ENCODE assay signal across 9 mouse cellular contexts in genomic region chr16:91841026-91841630, GRCm38 (mm10).
A peak's percentile ranks its signal among the peaks of the same experiment; 100 is the strongest.
DNase-seq lines count a peak whose midpoint lies in the region; ATAC-seq and TF ChIP-seq lines count a peak whose summit lies in the region.
"Had no signal": no experiment of that assay in that cellular context is flagged by ENCODE, and none has a peak within 500 bp of the region (broad histone marks: within the 10 kb centered on the region; RNA-seq: fewer than 3 reads in every experiment).

No protein-coding gene starts in this region.

- TF ChIP-seq EP300 in CH12.LX (IDR thresholded peaks at IDR 0.05; ENCODE audit: low read length), result 0 out of 2 replicates have a peak, but pooled peaks have one; percentile 23

- TF ChIP-seq CTCF in forebrain, postnatal 0 days (IDR thresholded peaks at IDR 0.05; ENCODE audit: low read depth), result no peak
- no peak for TF ChIP-seq CTCF in CH12.LX (conservative IDR thresholded peaks at IDR 0.05 in 1 of 2, IDR thresholded peaks at IDR 0.05 in 1 of 2; ENCODE audit: low read depth in 2 of 2, low read length in 2 of 2)

- H3K79me2 ChIP-seq in CH12.LX (replicated peaks; ENCODE audit: control insufficient read depth, extremely low read depth, insufficient read depth, poor library complexity, severe bottlenecking), result no peaks in the 10 kb centered on the region

- TF ChIP-seq RAD21 in CH12.LX (IDR thresholded peaks at IDR 0.05; ENCODE audit: low read depth, low read length), result no peak

- ATAC-seq in forebrain, embryonic 15.5 days (replicated peaks), result no peak
- ATAC-seq in forebrain, postnatal 0 days, result no peak
- 0 out of 2 replicates have a peak, but pooled peaks have one; percentile 20 for ATAC-seq in limb, embryonic 14.5 days (ENCODE audit: low FRiP score, low read depth)
- ATAC-seq in hindbrain, embryonic 16.5 days, result no peak

- dilution Hi-C loops in CH12.LX (cut with MboI; ENCODE audit: extremely low pct_ligation_motif_present, extremely low pct_unique_long_range_greater_than_20kb, low sequenced_read_pairs), result no loop called here

- no peak overlapping the region for H3K9ac ChIP-seq in forebrain, embryonic 15.5 days (replicated peaks)
- no peak overlapping the region for H3K9ac ChIP-seq in forebrain, postnatal 0 days
- H3K9ac ChIP-seq in CH12.LX (ENCODE audit: insufficient read depth, low read depth), result no peak overlapping the region
- H3K9ac ChIP-seq in limb, embryonic 14.5 days (ENCODE audit: low read depth, low read length, severe bottlenecking), result no peak overlapping the region
- H3K9ac ChIP-seq in hindbrain, embryonic 16.5 days (ENCODE audit: low read depth, low read length), result no peak overlapping the region
- H3K9ac ChIP-seq: liver, embryonic 14.5 days had no signal

- no peak overlapping the region for H3K4me2 ChIP-seq in forebrain, embryonic 15.5 days (replicated peaks)
- no peak overlapping the region for H3K4me2 ChIP-seq in forebrain, postnatal 0 days (ENCODE audit: low read depth)
- no peak overlapping the region for H3K4me2 ChIP-seq in CH12.LX (ENCODE audit: insufficient read depth, low read depth, poor library complexity, severe bottlenecking)
- no peak overlapping the region for H3K4me2 ChIP-seq in limb, embryonic 14.5 days (replicated peaks; ENCODE audit: low read depth, low read length, severe bottlenecking)
- H3K4me2 ChIP-seq in hindbrain, embryonic 16.5 days (ENCODE audit: low read length), result no peak overlapping the region

- 86% methylated on average over 14 of the region's 14 CpGs for WGBS in forebrain, embryonic 15.5 days
- 78% methylated on average over 14 of the region's 14 CpGs for WGBS in forebrain, postnatal 0 days
- 61% methylated on average over 14 of the region's 14 CpGs for WGBS in limb, embryonic 14.5 days
- 85% methylated on average over 14 of the region's 14 CpGs for WGBS in hindbrain, embryonic 16.5 days

- in situ Hi-C loops in CH12.LX (cut with MboI; ENCODE audit: low pct_ligation_motif_present, low pct_unique_long_range_greater_than_20kb, low sequenced_read_pairs), result no loop called here

- H3K27ac ChIP-seq in forebrain, embryonic 15.5 days (replicated peaks), result peak overlapping the region; percentile 22; the same call in 1 of the 2 replicates
- no peak overlapping the region for H3K27ac ChIP-seq in forebrain, postnatal 0 days (ENCODE audit: low read depth, low read length)
- no peak overlapping the region for H3K27ac ChIP-seq in CH12.LX (ENCODE audit: insufficient read depth, low read depth)
- no peak overlapping the region for H3K27ac ChIP-seq in limb, embryonic 14.5 days (replicated peaks; ENCODE audit: low read depth, low read length)
- no peak overlapping the region for H3K27ac ChIP-seq in hindbrain, embryonic 16.5 days (ENCODE audit: low read depth, low read length)
- H3K27ac ChIP-seq: liver, embryonic 14.5 days had no signal

- H3K9me3 ChIP-seq in forebrain, embryonic 15.5 days, result no peaks in the 10 kb centered on the region
- H3K9me3 ChIP-seq in forebrain, postnatal 0 days (ENCODE audit: low read length), result no peaks in the 10 kb centered on the region
- no peaks in the 10 kb centered on the region for H3K9me3 ChIP-seq in CH12.LX (replicated peaks; ENCODE audit: low read length)
- H3K9me3 ChIP-seq in limb, embryonic 14.5 days (ENCODE audit: control insufficient read depth, low read length), result no peaks in the 10 kb centered on the region
- H3K9me3 ChIP-seq in hindbrain, embryonic 16.5 days (ENCODE audit: control insufficient read depth, low read length), result no peaks in the 10 kb centered on the region

- H3K4me3 ChIP-seq in forebrain, embryonic 15.5 days, result no peak overlapping the region
- H3K4me3 ChIP-seq in forebrain, postnatal 0 days (ENCODE audit: low read depth, low read length), result no peak overlapping the region
- H3K4me3 ChIP-seq in CH12.LX (replicated peaks in 1 of 3; ENCODE audit: low read depth in 2 of 3, low read length in 2 of 3, poor library complexity in 1 of 3), result no peak overlapping the region
- no peak overlapping the region for H3K4me3 ChIP-seq in limb, embryonic 14.5 days (replicated peaks; ENCODE audit: low read length)
- no peak overlapping the region for H3K4me3 ChIP-seq in hindbrain, embryonic 16.5 days (ENCODE audit: low read length)

- TF ChIP-seq POLR2A in CH12.LX (IDR thresholded peaks at IDR 0.05; ENCODE audit: low read depth, low read length), result no peak
- no peak for TF ChIP-seq POLR2A in limb, embryonic 14.5 days (IDR thresholded peaks at IDR 0.05; ENCODE audit: borderline replicate concordance, extremely low read depth, insufficient read depth, insufficient read length)

- no peaks in the 10 kb centered on the region for H3K27me3 ChIP-seq in forebrain, embryonic 15.5 days
- no peaks in the 10 kb centered on the region for H3K27me3 ChIP-seq in forebrain, postnatal 0 days (ENCODE audit: insufficient read depth, low read length)
- H3K27me3 ChIP-seq in CH12.LX (replicated peaks), result no peaks in the 10 kb centered on the region
- no peaks in the 10 kb centered on the region for H3K27me3 ChIP-seq in limb, embryonic 14.5 days (ENCODE audit: control insufficient read depth, insufficient read depth, low read length)
- H3K27me3 ChIP-seq in hindbrain, embryonic 16.5 days (replicated peaks; ENCODE audit: control insufficient read depth, insufficient read depth, low read length), result no peaks in the 10 kb centered on the region

- H3K4me1 ChIP-seq in forebrain, embryonic 15.5 days, result peaks cover 19% of the 10 kb centered on the region
- peaks cover 6% of the 10 kb centered on the region; the same call in 1 of the 2 replicates for H3K4me1 ChIP-seq in forebrain, postnatal 0 days (ENCODE audit: insufficient read depth)
- peaks cover 11 to 29% of the 10 kb centered on the region in 2 experiments for H3K4me1 ChIP-seq in CH12.LX (ENCODE audit: control insufficient read depth in 1 of 2, insufficient read depth in 2 of 2)
- H3K4me1 ChIP-seq in limb, embryonic 14.5 days (ENCODE audit: control insufficient read depth, insufficient read depth, low read length), result peaks cover 27% of the 10 kb centered on the region
- H3K4me1 ChIP-seq in hindbrain, embryonic 16.5 days (ENCODE audit: control insufficient read depth, insufficient read depth, low read depth, low read length), result peaks cover 10% of the 10 kb centered on the region

- no peak for DNase-seq in forebrain, postnatal 0 days
- peak; percentile 79 for DNase-seq in CH12.LX (ENCODE audit: extremely low read depth)
- DNase-seq in gastrocnemius, postnatal 25 days, result peak; percentile 75
- peak; percentile 68 for DNase-seq in limb, embryonic 14.5 days (ENCODE audit: low spot score)
- DNase-seq in layer of hippocampus, postnatal 36 days, result no peak
- DNase-seq in thymus, postnatal 14 days, result no peak

- peaks cover 51% of the 10 kb centered on the region for H3K36me3 ChIP-seq in forebrain, embryonic 15.5 days
- peaks cover 37% of the 10 kb centered on the region for H3K36me3 ChIP-seq in forebrain, postnatal 0 days (ENCODE audit: insufficient read depth)
- H3K36me3 ChIP-seq in CH12.LX (replicated peaks in 1 of 2; ENCODE audit: control insufficient read depth in 1 of 2, insufficient read depth in 1 of 2, low read length in 1 of 2), result peaks cover 33 to 60% of the 10 kb centered on the region in 2 experiments
- peaks cover 47% of the 10 kb centered on the region for H3K36me3 ChIP-seq in limb, embryonic 14.5 days (ENCODE audit: control insufficient read depth, insufficient read depth, low read length)
- H3K36me3 ChIP-seq in hindbrain, embryonic 16.5 days (ENCODE audit: control insufficient read depth, insufficient read depth, low read length), result peaks cover 31% of the 10 kb centered on the region

TF ChIP-seq in CH12.LX, 34 proteins besides CTCF, POLR2A, EP300 and RAD21:
- no peak for TF ChIP-seq SIN3A (IDR thresholded peaks at IDR 0.05; ENCODE audit: low read length)
- TF ChIP-seq E2F4 (IDR thresholded peaks at IDR 0.05; ENCODE audit: insufficient replicate concordance, low read depth, low read length), result no peak
- no peak for TF ChIP-seq TCF12 (IDR thresholded peaks at IDR 0.05; ENCODE audit: low read depth, low read length)
- no peak for TF ChIP-seq PAX5 (IDR thresholded peaks at IDR 0.05; ENCODE audit: low read length)
- TF ChIP-seq JUND (conservative IDR thresholded peaks at IDR 0.05; ENCODE audit: low read depth, low read length), result no peak
- no peak for TF ChIP-seq MAX (IDR thresholded peaks at IDR 0.05; ENCODE audit: low read length)
- TF ChIP-seq USF1 (IDR thresholded peaks at IDR 0.05; ENCODE audit: low read depth, low read length), result no peak
- TF ChIP-seq ZNF384 (IDR thresholded peaks at IDR 0.05; ENCODE audit: low read depth, low read length), result no peak

Comparison
In these comparisons a context has a peak if more than half of its experiments do, and no peak if none do; other contexts are left out.
1. DNase-seq: peak in CH12.LX (single experiment), gastrocnemius, postnatal 25 days (single experiment) and limb, embryonic 14.5 days (single experiment); none in forebrain, postnatal 0 days (single experiment), layer of hippocampus, postnatal 36 days (0 of 2) and thymus, postnatal 14 days (single experiment).